Mouse (Mus musculus) ES-E14 (cell line): ENCODE results near the gene Man2b1. TPM values are rescaled to one million over a fixed set of nuclear protein-coding genes. Genes with fewer than 3 reads are reported as not detected.

Experiments used
- DNase-seq: peaks from one replicate; pipeline ENCODE4 v3.0.0-alpha.2; 2013; ENCODE audit warnings: low read depth, low spot score
- H3K27ac ChIP-seq: 2 replicates; pipeline ENCODE4 v1.5.1; 2012; ENCODE audit warnings: low read depth, mild to moderate bottlenecking, low read length, moderate library complexity, mixed read lengths; ENCODE audit not compliant: poor library complexity, insufficient read depth, severe bottlenecking
- H3K36me3 ChIP-seq: 2 replicates; pipeline ENCODE4 v1.6.1; 2012; ENCODE audit warnings: mild to moderate bottlenecking, low read length, moderate library complexity, mixed read lengths; ENCODE audit not compliant: control insufficient read depth, poor library complexity, insufficient read depth, severe bottlenecking
- H3K4me1 ChIP-seq, 2 experiments: fragments of 150-350 bp in 1 of 2; sonication (generic) in 1 of 2; 2 replicates each; pipeline ENCODE4 v1.6.1; 2012; ENCODE audit warnings: low read length in 2 of 2, mild to moderate bottlenecking in 1 of 2, mixed read lengths in 1 of 2; ENCODE audit not compliant: control insufficient read depth in 2 of 2, insufficient read depth in 2 of 2, poor library complexity in 1 of 2
- H3K4me3 ChIP-seq, 2 experiments: fragments of 150-350 bp in 1 of 2; sonication (generic) in 1 of 2; 2 replicates each; pipeline ENCODE4 v1.5.1; 2012; ENCODE audit warnings: low read length in 2 of 2, low read depth in 1 of 2, mild to moderate bottlenecking in 1 of 2, mixed read lengths in 1 of 2; ENCODE audit not compliant: insufficient read depth in 1 of 2, poor library complexity in 1 of 2, severe bottlenecking in 1 of 2
- H3K9ac ChIP-seq: 2 replicates; pipeline ENCODE4 v1.6.1; 2012; ENCODE audit warnings: low read depth, mild to moderate bottlenecking, low read length, mixed read lengths; ENCODE audit not compliant: poor library complexity, insufficient read depth, severe bottlenecking
- H3K9me3 ChIP-seq: fragments of 150-350 bp; sonication (generic); 2 replicates; pipeline ENCODE4 v1.6.1; 2012; ENCODE audit warnings: low read depth, mild to moderate bottlenecking, low read length; ENCODE audit not compliant: control insufficient read depth, insufficient read depth
- CHD2 ChIP-seq: IDR thresholded peaks from 2 replicates; pipeline ENCODE4 v1.6.1; 2014; ENCODE audit warnings: mild to moderate bottlenecking, low read depth, low read length, inconsistent platforms
- HCFC1 ChIP-seq: IDR thresholded peaks from 2 replicates; pipeline ENCODE4 v1.6.1; 2012; ENCODE audit warnings: low read length, inconsistent platforms, borderline replicate concordance; ENCODE audit not compliant: insufficient read depth
- MAFK ChIP-seq: IDR thresholded peaks from 2 replicates; pipeline ENCODE4 v1.6.1; 2014; ENCODE audit warnings: mild to moderate bottlenecking, low read depth, low read length, inconsistent platforms; ENCODE audit not compliant: insufficient read depth
- ZC3H11A ChIP-seq: IDR thresholded peaks from 2 replicates; pipeline ENCODE4 v1.6.1; 2012; ENCODE audit warnings: low read depth, mild to moderate bottlenecking, inconsistent platforms, low read length, borderline replicate concordance
- ZNF384 ChIP-seq: IDR thresholded peaks from 2 replicates; pipeline ENCODE4 v1.6.1; 2012; ENCODE audit warnings: low read depth, low read length, inconsistent platforms
- in situ Hi-C, 2 experiments: fragments of 600-800 bp; cut with MboI; formaldehyde crosslinking; loops; one replicate each; pipeline ENCODE4 v1.15.1; 2025; ENCODE audit warnings: low sequenced_read_pairs in 2 of 2, inconsistent platforms in 1 of 2; ENCODE audit not compliant: unreplicated experiment in 2 of 2
- total RNA-seq: library from RNA; depleted of rRNA; stranded (reverse); fragments of 300-350 nt; gene quantifications from 2 replicates; pipeline ENCODE4 v1.2.3, GENCODE M21; 2012

The Man2b1 gene
- total RNA-seq, 1 experiment = 40.2 TPM

GRCm38 (mm10) chr8:85071514-85072281, 11.4 kb upstream of the Man2b1 start, which contains the start of gene Dhps:
Dhps (plus strand) TSS chr8:85071757.
- Histone ChIP-seq H3K9me3 (no peaks in the 10 kb centered on the region), H3K4me3 (peak within 1 kb of the TSS; percentile 73 to 96), H3K36me3 (peaks cover 39% of the 10 kb centered on the region), H3K9ac (peak within 1 kb of the TSS; percentile 90), H3K4me1 (peaks cover 0 to 11% of the 10 kb centered on the region in 2 experiments; a peak in 1 of 4 replicates), H3K27ac (peak within 1 kb of the TSS; percentile 86)
- DNase-seq = peak; percentile 87
- in situ Hi-C loops = no loop called here
- TF ChIP-seq ZC3H11A = no peak
- peak; percentile 85; the same call in 1 of the 2 replicates for TF ChIP-seq ZNF384
- peak; percentile 71; the same call in 1 of the 2 replicates for TF ChIP-seq HCFC1

DNA sequence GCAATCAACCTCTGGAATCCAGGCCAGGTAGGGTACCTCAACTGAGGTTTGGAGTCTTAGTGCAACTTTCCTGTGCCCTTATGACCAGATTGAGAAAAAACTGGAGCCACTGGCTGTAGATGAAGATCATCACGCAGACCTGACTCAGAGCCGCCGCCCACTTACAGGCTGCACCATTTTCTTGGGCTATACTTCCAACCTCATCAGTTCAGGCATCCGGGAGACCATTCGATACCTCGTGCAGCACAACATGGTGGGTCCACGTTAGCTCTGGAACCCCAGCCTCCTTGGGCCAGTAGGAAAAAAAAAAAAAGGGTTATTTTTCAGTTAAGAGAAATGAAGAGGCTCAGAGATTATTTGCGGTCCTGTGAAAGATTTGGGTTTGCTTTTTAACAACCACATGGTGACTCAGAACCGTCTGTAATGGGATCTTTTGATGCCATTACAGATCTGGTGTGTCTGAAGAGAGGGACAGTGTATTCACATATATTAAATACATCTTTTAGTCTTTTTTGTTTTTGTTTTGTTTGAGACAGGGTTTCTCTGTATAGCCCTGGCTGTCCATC, 10.6 kb upstream of the Man2b1 start:
- no peaks in the 10 kb centered on the region for H3K9me3 ChIP-seq
- H3K9ac ChIP-seq = peak overlapping the region; percentile 90
- TF ChIP-seq MAFK (no peak), ZNF384 (no peak), ZC3H11A (no peak), HCFC1 (no peak), CHD2 (no peak)
- in situ Hi-C loops = no loop called here
- no peak for DNase-seq
- peak overlapping the region; percentile 84 for H3K27ac ChIP-seq
- H3K36me3 ChIP-seq = peaks cover 39% of the 10 kb centered on the region
- H3K4me1 ChIP-seq = peaks cover 0 to 11% of the 10 kb centered on the region in 2 experiments; a peak in 1 of 4 replicates
- peak overlapping the region; percentile 73 to 96 for H3K4me3 ChIP-seq

DNA sequence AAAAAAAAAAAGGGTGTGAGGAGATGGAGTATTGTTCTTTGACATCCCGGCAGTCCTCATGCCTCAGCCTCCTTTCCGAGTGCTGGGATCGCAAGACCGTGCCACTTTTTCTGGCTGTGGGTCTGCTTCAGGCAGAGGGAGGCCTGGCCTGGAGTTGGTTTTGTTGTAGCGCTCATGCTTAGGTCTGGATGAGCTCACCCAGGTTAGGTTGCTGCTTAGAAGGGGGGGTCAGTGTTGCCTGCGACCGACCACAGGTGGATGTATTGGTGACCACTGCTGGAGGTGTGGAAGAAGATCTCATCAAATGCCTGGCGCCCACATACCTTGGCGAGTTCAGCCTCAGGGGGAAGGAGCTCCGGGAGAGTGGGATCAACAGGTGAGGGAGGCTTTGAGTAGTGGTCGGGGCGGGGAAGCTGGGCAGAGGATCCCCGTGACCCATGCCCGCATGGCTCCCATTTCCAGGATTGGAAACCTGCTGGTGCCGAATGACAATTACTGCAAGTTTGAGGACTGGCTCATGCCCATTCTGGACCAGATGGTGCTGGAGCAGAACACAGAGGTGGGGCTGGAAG, 9.9 kb upstream of the Man2b1 start:
- in situ Hi-C loops = no loop called here
- peak overlapping the region; percentile 66 for H3K9ac ChIP-seq
- peak overlapping the region; percentile 43 to 53 for H3K4me3 ChIP-seq

DNA sequence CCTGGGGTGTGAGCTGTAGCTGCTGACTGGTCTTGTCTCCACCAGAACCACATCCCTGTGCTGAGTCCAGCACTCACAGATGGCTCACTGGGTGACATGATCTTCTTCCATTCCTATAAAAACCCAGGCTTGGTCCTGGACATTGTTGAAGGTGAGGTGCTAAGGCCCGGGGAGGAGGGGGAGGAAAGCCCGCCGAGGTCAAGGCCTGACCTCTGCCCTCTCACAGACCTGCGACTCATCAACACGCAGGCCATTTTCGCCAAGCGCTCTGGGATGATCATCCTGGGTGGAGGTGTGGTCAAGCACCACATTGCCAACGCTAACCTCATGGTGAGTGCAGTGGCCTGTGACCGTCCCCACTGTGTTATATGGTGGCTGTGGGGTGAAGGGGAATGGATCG, 8.9 kb upstream of the Man2b1 start:
- H3K36me3 ChIP-seq = peaks cover 32% of the 10 kb centered on the region
- TF ChIP-seq HCFC1 = no peak
- no peak for TF ChIP-seq MAFK
- TF ChIP-seq ZNF384 = no peak
- no peak for TF ChIP-seq CHD2
- TF ChIP-seq ZC3H11A = no peak
- H3K9me3 ChIP-seq = no peaks in the 10 kb centered on the region
- no peak overlapping the region for H3K4me3 ChIP-seq
- in situ Hi-C loops = no loop called here
- H3K9ac ChIP-seq = no peak overlapping the region
- no peak overlapping the region for H3K27ac ChIP-seq
- H3K4me1 ChIP-seq = peaks cover 0 to 11% of the 10 kb centered on the region in 2 experiments; a peak in 1 of 4 replicates
- DNase-seq = no peak

More for the DNA sequence above, 9.9 kb upstream of the Man2b1 start:
- Histone ChIP-seq H3K4me1 (peaks cover 0 to 11% of the 10 kb centered on the region in 2 experiments; a peak in 1 of 4 replicates), H3K36me3 (peaks cover 34% of the 10 kb centered on the region), H3K27ac (0 out of 2 replicates have a peak overlapping the region, but pooled peaks have one; percentile 1), H3K9me3 (no peaks in the 10 kb centered on the region)
- no peak for DNase-seq
- no peak for TF ChIP-seq CHD2
- no peak for TF ChIP-seq HCFC1
- no peak for TF ChIP-seq ZC3H11A
- no peak for TF ChIP-seq MAFK
- TF ChIP-seq ZNF384 = no peak
